ENCODE assay signal across 18 mouse cellular contexts in genomic region chr6:36926455-36926854, GRCm38 (mm10).
A peak's percentile ranks its signal among the peaks of the same experiment; 100 is the strongest.
DNase-seq lines count a peak whose midpoint lies in the region; ATAC-seq lines count a peak whose summit lies in the region.
"Had no signal": no experiment of that assay in that cellular context is flagged by ENCODE, and none has a peak within 500 bp of the region (broad histone marks: within the 10 kb centered on the region; RNA-seq: fewer than 3 reads in every experiment).

No protein-coding gene starts in this region.

- no peak overlapping the region; the same call in 1 of the 2 replicates for H3K27ac ChIP-seq in forebrain, embryonic 14.5 days (ENCODE audit: low read depth, low read length)
- no peak overlapping the region for H3K27ac ChIP-seq in forebrain, embryonic 12.5 days
- H3K27ac ChIP-seq: heart, embryonic 13.5 days; limb, embryonic 13.5 days; neural tube, embryonic 12.5 days had no signal

- peaks cover 6% of the 10 kb centered on the region; the same call in 1 of the 2 replicates for H3K4me1 ChIP-seq in forebrain, embryonic 14.5 days (ENCODE audit: control insufficient read depth, insufficient read depth, low read length)
- H3K4me1 ChIP-seq in forebrain, embryonic 12.5 days, result peaks cover 6% of the 10 kb centered on the region; the same call in 1 of the 2 replicates
- H3K4me1 ChIP-seq: heart, embryonic 13.5 days; limb, embryonic 13.5 days; neural tube, embryonic 12.5 days had no signal

- no peaks in the 10 kb centered on the region for H3K9me3 ChIP-seq in forebrain, embryonic 14.5 days (replicated peaks; ENCODE audit: control insufficient read depth, low read length)
- no peaks in the 10 kb centered on the region for H3K9me3 ChIP-seq in forebrain, embryonic 12.5 days
- H3K9me3 ChIP-seq: heart, embryonic 13.5 days; limb, embryonic 13.5 days; neural tube, embryonic 12.5 days had no signal

- peak; percentile 91 for DNase-seq in forebrain, embryonic 14.5 days (ENCODE audit: low spot score)
- peak; percentile 50 for DNase-seq in layer of hippocampus, adult 9-11 months
- no peak for DNase-seq in layer of hippocampus, adult 11-12 months (ENCODE audit: low spot score)
- DNase-seq in cerebellum, adult 11 months, result peak; percentile 31
- peak; percentile 57 to 65 for DNase-seq in cerebellum, postnatal 36 days
- DNase-seq in thymus, postnatal 36 days, result no peak
- DNase-seq in lung, postnatal 14 days, result no peak
- DNase-seq: gastrocnemius, postnatal 36 days; kidney, postnatal 14 days; lung, postnatal 36 days; thymus, adult 18-20 months had no signal

- no peak overlapping the region for H3K4me2 ChIP-seq in forebrain, embryonic 14.5 days (ENCODE audit: low read length)
- H3K4me2 ChIP-seq in forebrain, embryonic 12.5 days, result no peak overlapping the region
- H3K4me2 ChIP-seq: heart, embryonic 13.5 days; limb, embryonic 13.5 days; midbrain, embryonic 11.5 days; neural tube, embryonic 12.5 days had no signal

- no peak overlapping the region for H3K4me3 ChIP-seq in forebrain, embryonic 14.5 days (ENCODE audit: low read depth, low read length)
- no peak overlapping the region for H3K4me3 ChIP-seq in forebrain, embryonic 12.5 days (replicated peaks)
- H3K4me3 ChIP-seq: heart, embryonic 13.5 days; limb, embryonic 13.5 days; neural tube, embryonic 12.5 days had no signal

- no peak overlapping the region for H3K9ac ChIP-seq in forebrain, embryonic 14.5 days (ENCODE audit: low read length)
- no peak overlapping the region for H3K9ac ChIP-seq in forebrain, embryonic 12.5 days
- H3K9ac ChIP-seq: heart, embryonic 13.5 days; limb, embryonic 13.5 days; neural tube, embryonic 12.5 days had no signal

- no peaks in the 10 kb centered on the region for H3K27me3 ChIP-seq in forebrain, embryonic 14.5 days (replicated peaks; ENCODE audit: control insufficient read depth, insufficient read depth, low read length)
- H3K27me3 ChIP-seq in forebrain, embryonic 12.5 days, result no peaks in the 10 kb centered on the region
- H3K27me3 ChIP-seq: heart, embryonic 13.5 days; limb, embryonic 13.5 days; neural tube, embryonic 12.5 days had no signal

- 62% methylated on average over 4 of the region's 4 CpGs for WGBS in forebrain, embryonic 14.5 days
- WGBS in forebrain, embryonic 12.5 days, result 80% methylated on average over 4 of the region's 4 CpGs

- H3K36me3 ChIP-seq in forebrain, embryonic 14.5 days (ENCODE audit: control insufficient read depth, insufficient read depth, low read length), result no peaks in the 10 kb centered on the region
- H3K36me3 ChIP-seq in forebrain, embryonic 12.5 days (replicated peaks), result no peaks in the 10 kb centered on the region
- H3K36me3 ChIP-seq: heart, embryonic 13.5 days; limb, embryonic 13.5 days; neural tube, embryonic 12.5 days had no signal

- peak; percentile 87 for ATAC-seq in forebrain, embryonic 14.5 days
- no peak for ATAC-seq in forebrain, embryonic 12.5 days (ENCODE audit: low FRiP score)
- ATAC-seq: inflammation-experienced regulatory T-cells, adult 6 months; Patski had no signal

Comparison
In these comparisons a context has a peak if more than half of its experiments do, and no peak if none do; other contexts are left out.
1. DNase-seq: peak in forebrain, embryonic 14.5 days (single experiment), layer of hippocampus, adult 9-11 months (single experiment), cerebellum, adult 11 months (single experiment) and cerebellum, postnatal 36 days (2 of 2); none in layer of hippocampus, adult 11-12 months (single experiment), thymus, postnatal 36 days (0 of 2) and lung, postnatal 14 days (single experiment).